Mouse (Mus musculus) CH12.LX (cell line): Measurements from ENCODE around the gene Clcf1.

Experiments
- CHD2 ChIP-seq: IDR thresholded peaks from 2 replicates; pipeline ENCODE4 v1.6.1; 2011; ENCODE audit warnings: low read length, improper control_type of control experiment
- CTCF ChIP-seq, 2 experiments: IDR thresholded peaks in 1 of 2; conservative IDR thresholded peaks in 1 of 2; 2 replicates each; pipeline ENCODE4 v1.5.1; 2011 to 2012; ENCODE audit warnings: low read depth in 2 of 2, low read length in 2 of 2, improper control_type of control experiment in 1 of 2, inconsistent platforms in 1 of 2, mild to moderate bottlenecking in 1 of 2, moderate library complexity in 1 of 2
- EP300 ChIP-seq: IDR thresholded peaks from 2 replicates; pipeline ENCODE4 v1.6.1; 2011; ENCODE audit warnings: low read length, improper control_type of control experiment
- MEF2A ChIP-seq: IDR thresholded peaks from 2 replicates; pipeline ENCODE4 v1.6.1; 2014; ENCODE audit warnings: low read depth, mild to moderate bottlenecking, inconsistent platforms, low read length, improper control_type of control experiment, borderline replicate concordance
- MXI1 ChIP-seq: IDR thresholded peaks from 2 replicates; pipeline ENCODE4 v1.6.1; 2011; ENCODE audit warnings: mild to moderate bottlenecking, low read depth, low read length, improper control_type of control experiment
- NELFE ChIP-seq: IDR thresholded peaks from 2 replicates; pipeline ENCODE4 v1.6.1; 2011; ENCODE audit warnings: low read depth, low read length, improper control_type of control experiment
- POLR2A ChIP-seq: IDR thresholded peaks from 2 replicates; pipeline ENCODE4 v1.6.1; 2011; ENCODE audit warnings: low read depth, mild to moderate bottlenecking, improper control_type of control experiment, low read length
- RAD21 ChIP-seq: IDR thresholded peaks from 2 replicates; pipeline ENCODE4 v1.6.1; 2011; ENCODE audit warnings: low read depth, mild to moderate bottlenecking, low read length, improper control_type of control experiment, moderate library complexity
- SMC3 ChIP-seq: IDR thresholded peaks from 2 replicates; pipeline ENCODE4 v1.6.1; 2011; ENCODE audit warnings: low read depth, low read length, improper control_type of control experiment
- UBTF ChIP-seq: IDR thresholded peaks from 2 replicates; pipeline ENCODE4 v1.6.1; 2012; ENCODE audit warnings: low read depth, mild to moderate bottlenecking, inconsistent platforms, low read length, improper control_type of control experiment, moderate library complexity
- ZC3H11A ChIP-seq: IDR thresholded peaks from 2 replicates; pipeline ENCODE4 v1.6.1; 2012; ENCODE audit warnings: low read depth, mild to moderate bottlenecking, inconsistent platforms, low read length, improper control_type of control experiment
- ZNF384 ChIP-seq: IDR thresholded peaks from 2 replicates; pipeline ENCODE4 v1.6.1; 2012; ENCODE audit warnings: low read depth, low read length, improper control_type of control experiment, inconsistent platforms

GRCm38 (mm10) chr19:4264171-4264780, 50.2 kb downstream of the Clcf1 start:
- TF ChIP-seq MEF2A (no peak), CTCF (conservative IDR thresholded peaks at IDR 0.05 in 1 of 2, IDR thresholded peaks at IDR 0.05 in 1 of 2; ENCODE audit: low read depth in 2 of 2, low read length in 2 of 2) (no peak), CHD2 (no peak), UBTF (no peak), RAD21 (no peak), ZC3H11A (no peak), ZNF384 (no peak), POLR2A (no peak), MXI1 (no peak), EP300 (no peak), NELFE (no peak), SMC3 (no peak)
